Mouse (Mus musculus): ENCODE measurements at regions not wholly inside any gene's neighbourhood (a gene's known extent, or its start where the extent isn't known, plus 50 kb on each side); places are given as distances from the start of the nearest gene placed in this dataset.

GRCm38 (mm10) chr10:109188252-109188651, 177.5 kb upstream of the Syt1 start:
- DNase-seq (ENCODE audit: low spot score in 2 of 2): no peak

DNA sequence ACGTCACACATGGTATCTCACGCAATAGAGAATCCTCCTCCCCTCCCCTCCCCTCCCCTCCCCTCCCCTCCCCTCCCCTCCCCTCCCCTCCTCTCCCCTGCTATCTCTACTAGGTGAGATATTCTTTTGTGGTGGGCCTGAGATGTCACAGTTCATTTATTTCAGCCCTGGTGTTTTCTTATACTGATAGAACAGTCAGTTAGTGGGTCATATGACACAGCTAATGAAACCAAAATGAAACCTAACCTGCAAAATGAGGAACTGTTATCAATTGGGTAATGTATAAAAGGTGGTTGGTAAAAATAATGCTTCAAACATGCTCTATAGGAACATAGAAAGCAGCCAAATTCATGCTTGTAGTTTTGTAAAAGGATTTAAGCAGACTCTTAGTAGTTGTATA, 174.5 kb upstream of the Syt1 start:
- DNase-seq (ENCODE audit: low spot score in 2 of 2): no peak

DNA sequence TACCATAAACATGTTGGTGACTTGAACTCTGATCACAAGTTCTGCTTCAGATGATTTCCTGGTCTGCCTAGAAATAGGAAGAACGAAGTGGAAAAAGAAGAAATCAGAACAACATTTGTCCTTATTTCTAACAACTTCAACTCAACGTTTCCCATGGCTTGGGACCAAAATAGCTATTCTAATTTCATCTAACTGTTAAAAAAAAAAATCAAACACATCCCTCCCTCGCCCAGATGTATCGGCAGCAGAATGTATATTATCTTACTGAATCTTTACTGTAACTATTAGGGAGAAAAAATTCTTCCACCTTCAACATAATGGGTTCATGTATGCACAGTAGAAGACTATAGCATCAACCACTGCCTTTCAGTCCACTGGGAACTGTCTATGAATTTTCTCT, 169.7 kb upstream of the Syt1 start:
- DNase-seq (ENCODE audit: low spot score in 2 of 2): no peak

GRCm38 (mm10) chr10:109160730-109161129, 149.9 kb upstream of the Syt1 start:
- DNase-seq (ENCODE audit: low spot score in 2 of 2): no peak

DNA sequence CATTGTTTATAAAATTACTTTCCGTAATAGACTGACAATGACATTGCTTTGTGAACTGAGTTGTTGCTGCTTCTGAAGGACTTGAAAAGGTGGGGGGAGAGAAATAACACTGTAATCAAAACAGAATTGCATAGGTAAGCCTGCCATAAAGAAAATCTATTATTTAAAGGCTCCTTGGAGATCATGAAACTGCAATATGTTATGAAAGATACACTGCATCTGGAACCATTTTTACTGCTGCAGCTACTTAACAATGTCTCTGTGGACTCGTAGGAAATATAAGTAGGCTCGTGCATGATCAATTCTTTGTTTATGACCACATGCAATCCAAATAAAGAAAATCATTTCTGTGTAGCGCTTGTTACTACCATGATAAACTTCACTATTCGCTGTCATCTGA, 145.0 kb upstream of the Syt1 start:
- DNase-seq (ENCODE audit: low spot score in 2 of 2): no peak

DNA sequence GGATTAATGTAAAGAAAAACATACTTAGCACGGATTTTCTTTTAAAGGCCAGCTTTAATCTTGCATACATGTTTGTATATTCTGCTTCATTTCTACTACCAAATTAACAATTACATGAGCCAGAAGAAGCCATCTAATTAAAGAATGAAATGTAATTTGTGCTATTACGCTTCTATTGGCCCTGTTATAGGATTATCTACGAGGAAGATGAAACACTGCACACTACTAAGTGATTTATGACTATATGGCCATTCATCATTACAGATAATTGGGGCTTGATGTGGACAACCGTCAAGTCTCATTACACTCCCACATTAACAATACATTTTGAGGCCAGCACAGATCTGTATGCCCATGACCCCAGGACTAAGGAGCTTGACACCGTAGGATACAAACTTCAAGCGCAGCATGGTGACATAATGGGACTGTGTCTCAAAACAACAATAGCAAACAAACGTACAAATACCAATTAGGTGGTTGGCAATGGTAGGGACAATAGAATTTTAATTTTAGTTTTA, 129.7 kb upstream of the Syt1 start:
- DNase-seq (ENCODE audit: low spot score in 2 of 2): no peak

- no peak for DNase-seq (ENCODE audit: low spot score in 2 of 2)
Observed at GRCm38 (mm10) chr10:109136763-109137732, 126.3 kb upstream of the Syt1 start.

GRCm38 (mm10) chr10:109134521-109134920, 123.7 kb upstream of the Syt1 start:
- DNase-seq (ENCODE audit: low spot score in 2 of 2): no peak

DNA sequence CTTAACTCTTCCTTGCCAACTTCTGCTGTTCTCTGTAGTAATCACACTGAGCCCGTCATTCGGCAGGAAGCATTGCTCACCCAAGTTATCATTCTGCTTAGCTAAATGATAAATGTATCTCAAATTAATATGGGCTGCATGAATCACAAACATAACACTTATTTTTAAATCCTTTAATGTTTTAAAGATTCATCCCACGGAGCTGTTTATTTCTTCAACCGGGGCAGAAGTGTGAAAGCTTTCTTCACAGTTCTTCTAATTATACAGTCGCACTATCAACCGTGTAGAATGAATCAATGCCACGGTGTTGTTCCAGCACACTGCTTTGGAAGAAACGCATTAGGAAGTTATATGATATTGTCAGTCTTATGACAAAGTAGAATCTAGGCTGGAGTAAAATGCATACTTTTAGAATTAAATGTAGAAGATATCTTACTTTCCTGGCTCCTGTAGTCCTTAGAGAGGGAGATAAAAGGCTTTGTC, 121.3 kb upstream of the Syt1 start:
- DNase-seq (ENCODE audit: low spot score in 2 of 2): no peak

DNA sequence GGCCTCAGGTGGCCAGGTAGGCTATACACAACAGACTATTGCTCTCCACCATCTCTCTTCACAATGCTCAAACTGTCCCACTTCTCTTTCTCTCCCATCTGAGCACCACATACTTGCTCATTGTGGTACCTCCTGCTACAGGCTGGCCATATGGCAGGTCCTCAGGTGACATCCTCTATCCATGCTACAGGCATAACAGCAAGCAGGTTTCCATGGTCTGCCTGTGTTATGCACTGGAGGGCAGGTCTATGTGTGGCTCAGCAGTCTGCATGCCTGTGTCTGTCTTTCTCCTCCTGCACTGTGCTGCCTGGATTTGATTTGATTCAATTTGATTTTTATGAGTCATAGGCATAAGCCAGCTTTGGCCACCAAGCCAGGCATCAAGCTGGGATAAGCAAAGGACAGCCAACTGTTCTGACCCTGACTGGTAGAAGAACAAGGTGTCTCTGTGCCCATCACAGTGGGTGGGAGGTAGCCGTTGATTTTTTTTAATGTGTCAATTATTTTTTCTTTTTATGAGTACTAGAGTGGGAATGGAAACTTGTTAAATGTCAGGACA, 118.8 kb upstream of the Syt1 start:
- no peak for DNase-seq (ENCODE audit: low spot score in 2 of 2)

DNA sequence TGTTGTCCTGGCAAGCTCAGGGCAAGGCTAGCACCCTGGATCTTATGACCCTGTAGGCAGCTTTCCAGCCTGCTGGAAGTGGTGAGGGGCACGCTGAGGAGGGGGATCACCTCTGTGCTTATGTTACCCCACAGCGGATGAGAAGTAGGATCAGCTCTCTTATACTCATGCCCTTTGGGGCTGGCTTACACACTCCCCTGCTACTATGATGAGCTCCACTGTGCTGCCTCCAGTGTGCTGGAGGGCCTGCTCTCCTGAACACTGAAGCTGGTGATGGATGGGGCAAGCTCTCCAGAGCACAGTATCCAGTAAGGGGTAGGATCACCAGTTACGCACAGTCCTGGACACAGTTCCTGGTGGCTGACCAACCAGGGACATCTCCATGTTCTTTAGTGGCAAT, 118.3 kb upstream of the Syt1 start:
- no peak for DNase-seq (ENCODE audit: low spot score in 2 of 2)

- DNase-seq (ENCODE audit: low spot score in 2 of 2): no peak
Observed at GRCm38 (mm10) chr10:109126699-109127098, 115.9 kb upstream of the Syt1 start.

- DNase-seq (ENCODE audit: low spot score in 2 of 2): no peak
Observed at GRCm38 (mm10) chr10:109117143-109117542, 106.4 kb upstream of the Syt1 start.

- DNase-seq (ENCODE audit: low spot score in 2 of 2): no peak
Observed at GRCm38 (mm10) chr10:109115013-109115627, 104.3 kb upstream of the Syt1 start.

DNA sequence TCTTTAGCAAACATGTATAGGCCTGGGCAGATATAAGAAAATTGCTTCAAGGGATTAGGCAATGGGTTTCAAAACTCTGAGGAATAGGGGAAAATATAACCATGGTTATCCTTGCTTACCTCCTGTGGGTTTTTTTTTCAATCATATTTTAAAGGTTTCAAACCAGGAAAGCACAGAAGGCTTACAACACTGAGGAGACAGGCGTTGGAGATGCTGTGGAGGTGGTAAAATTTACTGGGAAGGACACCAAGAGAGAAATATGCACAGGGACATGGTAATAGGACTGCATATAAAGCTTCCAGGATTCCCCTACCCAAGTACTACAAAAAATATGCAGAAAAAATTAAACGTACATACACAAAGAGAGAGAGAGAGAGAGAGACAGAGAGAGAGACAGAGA, 95.0 kb upstream of the Syt1 start:
- DNase-seq (ENCODE audit: low spot score in 2 of 2): no peak

- DNase-seq (ENCODE audit: low spot score in 2 of 2): no peak
Observed at GRCm38 (mm10) chr10:109092219-109092618, 81.4 kb upstream of the Syt1 start.

- no peak for DNase-seq (ENCODE audit: low spot score in 2 of 2)
Observed at GRCm38 (mm10) chr10:109079773-109080172, 69.0 kb upstream of the Syt1 start.

DNA sequence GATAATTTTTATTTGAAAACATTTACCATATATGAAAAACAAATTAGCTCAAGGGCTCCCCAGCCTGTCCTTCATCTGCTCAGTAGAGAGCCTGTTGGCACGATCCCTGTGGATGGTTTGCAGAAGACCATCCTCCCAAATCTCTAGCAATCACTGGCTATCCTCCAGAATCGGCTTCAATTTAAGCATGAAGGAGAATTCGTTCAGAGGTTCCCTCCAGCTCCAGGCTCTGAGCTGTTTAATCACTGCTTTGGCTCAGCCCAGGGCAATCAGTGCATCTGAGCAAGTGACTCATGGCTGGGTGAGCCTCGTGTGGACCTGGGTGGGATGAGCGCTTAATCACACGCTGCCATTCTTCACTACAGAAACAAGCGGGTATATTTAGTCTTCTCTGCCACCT, 63.4 kb upstream of the Syt1 start:
- no peak for DNase-seq (ENCODE audit: low spot score in 2 of 2)

Measured in adrenal gland, adult 18-20 months (tissue).